Mouse (Mus musculus) embryonic facial prominence, embryonic 13.5 days (tissue): Measurements from ENCODE around the gene Esrrg. TPM values are rescaled to one million over a fixed set of nuclear protein-coding genes. Genes with fewer than 3 reads are reported as not detected.

Experiments used
- ATAC-seq: fragments of 200-750 bp; cut with Nextera tagmentation; 2 replicates; pipeline ENCODE4 v1.8.0; 2017; ENCODE audit warnings: low read depth; ENCODE audit not compliant: insufficient number of reproducible peaks, insufficient read depth, low FRiP score, low TSS enrichment
- H3K27ac ChIP-seq: fragments of 300-500 bp; sonication (generic); 2 replicates; pipeline ENCODE4 v1.5.1; 2015; ENCODE audit warnings: moderate library complexity, mild to moderate bottlenecking, inconsistent platforms
- H3K27me3 ChIP-seq: fragments of 300-500 bp; sonication (generic); 2 replicates; pipeline ENCODE4 v1.6.1; 2015; ENCODE audit warnings: mild to moderate bottlenecking, inconsistent platforms
- H3K36me3 ChIP-seq: fragments of 300-500 bp; sonication (generic); 2 replicates; pipeline ENCODE4 v1.6.1; 2015; ENCODE audit warnings: mild to moderate bottlenecking, inconsistent platforms
- H3K4me1 ChIP-seq: fragments of 300-500 bp; sonication (generic); 2 replicates; pipeline ENCODE4 v1.6.1; 2015; ENCODE audit warnings: inconsistent platforms
- H3K4me2 ChIP-seq: fragments of 300-500 bp; sonication (generic); 2 replicates; pipeline ENCODE4 v1.6.1; 2015; ENCODE audit warnings: moderate library complexity, mild to moderate bottlenecking, inconsistent platforms
- H3K4me3 ChIP-seq: fragments of 300-500 bp; sonication (generic); 2 replicates; pipeline ENCODE4 v1.5.1; 2015; ENCODE audit warnings: mild to moderate bottlenecking, inconsistent platforms
- H3K9ac ChIP-seq: fragments of 300-500 bp; sonication (generic); 2 replicates; pipeline ENCODE4 v1.6.1; 2015; ENCODE audit warnings: mild to moderate bottlenecking, inconsistent platforms
- H3K9me3 ChIP-seq: fragments of 300-500 bp; sonication (generic); 2 replicates; pipeline ENCODE4 v1.6.1; 2016; ENCODE audit warnings: inconsistent platforms
- WGBS: fragments of 180-500 bp; shearing (Covaris S2); methylation state at CpG from one replicate; pipeline ENCODE4 v1.1.7; 2015; ENCODE audit warnings: mixed read lengths; 5-methylcytosine and 5-hydroxymethylcytosine counted together
- polyA plus RNA-seq: library from polyadenylated mRNA; unstranded; fragments of >200 nt; fragmentation: Nextera tagmentation; extraction: Ambion mirVana; gene quantifications from 2 replicates; pipeline ENCODE4 v1.2.1, GENCODE M21; 2015

Gene Esrrg
- polyA plus RNA-seq, 1 experiment from 2014 or later: 1.00 TPM

- no peak for ATAC-seq
- Histone ChIP-seq H3K4me2 (no peak overlapping the region), H3K4me3 (no peak overlapping the region), H3K27ac (no peak overlapping the region), H3K27me3 (no peaks in the 10 kb centered on the region), H3K9ac (no peak overlapping the region), H3K4me1 (no peaks in the 10 kb centered on the region; the same call in 1 of the 2 replicates), H3K9me3 (no peaks in the 10 kb centered on the region), H3K36me3 (no peaks in the 10 kb centered on the region)
- 38% methylated on average over 10 of the region's 10 CpGs for WGBS
Measured at GRCm38 (mm10) chr1:187779589-187780178, 171.1 kb downstream of the Esrrg start.

GRCm38 (mm10) chr1:187785226-187785625, 176.6 kb downstream of the Esrrg start:
- Histone ChIP-seq H3K27ac (no peak overlapping the region), H3K4me3 (no peak overlapping the region), H3K9me3 (no peaks in the 10 kb centered on the region), H3K9ac (no peak overlapping the region), H3K4me1 (no peaks in the 10 kb centered on the region), H3K36me3 (no peaks in the 10 kb centered on the region), H3K27me3 (no peaks in the 10 kb centered on the region), H3K4me2 (no peak overlapping the region)
- WGBS: 69% methylated on average over 4 of the region's 4 CpGs
- no peak for ATAC-seq

- ATAC-seq: no peak
- Histone ChIP-seq H3K9ac (no peak overlapping the region), H3K36me3 (no peaks in the 10 kb centered on the region), H3K4me2 (no peak overlapping the region), H3K4me1 (no peaks in the 10 kb centered on the region), H3K9me3 (no peaks in the 10 kb centered on the region), H3K4me3 (no peak overlapping the region), H3K27me3 (no peaks in the 10 kb centered on the region), H3K27ac (no peak overlapping the region)
- WGBS: 36% methylated on average over 7 of the region's 7 CpGs
Measured at GRCm38 (mm10) chr1:187787055-187788016, 178.7 kb downstream of the Esrrg start.

- no peak for ATAC-seq
- no peak overlapping the region for H3K4me3 ChIP-seq
- H3K27ac ChIP-seq: no peak overlapping the region
- H3K4me1 ChIP-seq: peaks cover 10% of the 10 kb centered on the region
- no peaks in the 10 kb centered on the region for H3K36me3 ChIP-seq
- no peak overlapping the region for H3K9ac ChIP-seq
- H3K9me3 ChIP-seq: no peaks in the 10 kb centered on the region
- H3K27me3 ChIP-seq: no peaks in the 10 kb centered on the region
- WGBS: 86% methylated on average over 5 of the region's 5 CpGs
- H3K4me2 ChIP-seq: no peak overlapping the region
Measured at GRCm38 (mm10) chr1:187794240-187794930, 185.8 kb downstream of the Esrrg start.

- Histone ChIP-seq H3K4me2 (peak overlapping the region; percentile 30), H3K9me3 (no peaks in the 10 kb centered on the region), H3K4me1 (peaks cover 10% of the 10 kb centered on the region), H3K4me3 (no peak overlapping the region), H3K36me3 (no peaks in the 10 kb centered on the region), H3K9ac (no peak overlapping the region), H3K27me3 (no peaks in the 10 kb centered on the region), H3K27ac (no peak overlapping the region)
- ATAC-seq: no peak
- WGBS: 39% methylated on average over 3 of the region's 3 CpGs
Measured at GRCm38 (mm10) chr1:187795551-187795950, 187.0 kb downstream of the Esrrg start.

- H3K9ac ChIP-seq: no peak overlapping the region
- H3K36me3 ChIP-seq: no peaks in the 10 kb centered on the region
- no peaks in the 10 kb centered on the region for H3K9me3 ChIP-seq
- ATAC-seq: no peak
- H3K4me1 ChIP-seq: peaks cover 21% of the 10 kb centered on the region
- H3K4me3 ChIP-seq: no peak overlapping the region
- H3K27ac ChIP-seq: no peak overlapping the region
- no peaks in the 10 kb centered on the region; the same call in 1 of the 2 replicates for H3K27me3 ChIP-seq
- no peak overlapping the region for H3K4me2 ChIP-seq
- WGBS: 64% methylated on average over 7 of the region's 7 CpGs
Measured at GRCm38 (mm10) chr1:187799300-187799699, 190.7 kb downstream of the Esrrg start.

- no peak overlapping the region for H3K4me3 ChIP-seq
- WGBS: 89% methylated on average over 10 of the region's 10 CpGs
- no peaks in the 10 kb centered on the region for H3K9me3 ChIP-seq
- H3K27me3 ChIP-seq: no peaks in the 10 kb centered on the region; the same call in 1 of the 2 replicates
- no peaks in the 10 kb centered on the region for H3K36me3 ChIP-seq
- peaks cover 17% of the 10 kb centered on the region for H3K4me1 ChIP-seq
- H3K27ac ChIP-seq: no peak overlapping the region
- H3K9ac ChIP-seq: no peak overlapping the region
- no peak overlapping the region for H3K4me2 ChIP-seq
- ATAC-seq: no peak
Measured at GRCm38 (mm10) chr1:187800761-187801160, 192.2 kb downstream of the Esrrg start.

- Histone ChIP-seq H3K4me1 (peaks cover 25% of the 10 kb centered on the region), H3K9ac (no peak overlapping the region), H3K27ac (no peak overlapping the region), H3K36me3 (no peaks in the 10 kb centered on the region), H3K9me3 (no peaks in the 10 kb centered on the region), H3K4me2 (no peak overlapping the region), H3K27me3 (peaks cover 12% of the 10 kb centered on the region), H3K4me3 (no peak overlapping the region)
- WGBS: 20% methylated on average over 5 of the region's 5 CpGs
- no peak for ATAC-seq
Measured at GRCm38 (mm10) chr1:187803566-187803965, 195.0 kb downstream of the Esrrg start.

GRCm38 (mm10) chr1:187803997-187804396, 195.4 kb downstream of the Esrrg start:
- H3K4me2 ChIP-seq: no peak overlapping the region
- peaks cover 25% of the 10 kb centered on the region for H3K4me1 ChIP-seq
- no peak overlapping the region for H3K27ac ChIP-seq
- ATAC-seq: no peak
- no peaks in the 10 kb centered on the region for H3K36me3 ChIP-seq
- no peak overlapping the region for H3K9ac ChIP-seq
- H3K27me3 ChIP-seq: peaks cover 12% of the 10 kb centered on the region
- 6% methylated on average over 5 of the region's 5 CpGs for WGBS
- H3K4me3 ChIP-seq: no peak overlapping the region
- H3K9me3 ChIP-seq: no peaks in the 10 kb centered on the region

GRCm38 (mm10) chr1:187805001-187805400, 196.4 kb downstream of the Esrrg start:
- H3K4me3 ChIP-seq: no peak overlapping the region
- no peak overlapping the region for H3K4me2 ChIP-seq
- 65% methylated on average over 6 of the region's 6 CpGs for WGBS
- ATAC-seq: no peak
- H3K36me3 ChIP-seq: no peaks in the 10 kb centered on the region
- H3K4me1 ChIP-seq: peaks cover 25% of the 10 kb centered on the region
- no peak overlapping the region for H3K27ac ChIP-seq
- H3K27me3 ChIP-seq: peaks cover 12% of the 10 kb centered on the region
- H3K9me3 ChIP-seq: no peaks in the 10 kb centered on the region
- no peak overlapping the region for H3K9ac ChIP-seq

GRCm38 (mm10) chr1:187807477-187808390, 199.1 kb downstream of the Esrrg start:
- Histone ChIP-seq H3K27me3 (peaks cover 12% of the 10 kb centered on the region), H3K36me3 (no peaks in the 10 kb centered on the region), H3K4me3 (no peak overlapping the region), H3K9ac (no peak overlapping the region), H3K9me3 (no peaks in the 10 kb centered on the region), H3K27ac (no peak overlapping the region), H3K4me2 (no peak overlapping the region), H3K4me1 (peaks cover 25% of the 10 kb centered on the region)
- WGBS: 37% methylated on average over 12 of the region's 12 CpGs
- no peak for ATAC-seq
